Mouse (Mus musculus) forebrain, embryonic 11.5 days (tissue): Measurements from ENCODE around the gene Twist2. TPM values are rescaled to one million over a fixed set of nuclear protein-coding genes. Genes with fewer than 3 reads are reported as not detected.

Experiments used
- ATAC-seq: fragments of 200-750 bp; cut with Nextera tagmentation; replicated peaks from 2 replicates; pipeline ENCODE4 v1.8.0; 2017; ENCODE audit warnings: moderate TSS enrichment; ENCODE audit not compliant: low FRiP score
- DNase-seq: peaks from one replicate; pipeline ENCODE4 v3.0.0-alpha.2; 2017; ENCODE audit warnings: low spot score
- H3K27ac ChIP-seq: fragments of 300-500 bp; sonication (generic); 2 replicates; pipeline ENCODE4 v1.5.1; 2014; ENCODE audit warnings: low read depth, low read length
- H3K27me3 ChIP-seq: fragments of 300-500 bp; sonication (generic); 2 replicates; pipeline ENCODE4 v1.6.1; 2014; ENCODE audit warnings: mild to moderate bottlenecking, low read length, mixed read lengths; ENCODE audit not compliant: control insufficient read depth, insufficient read depth
- H3K36me3 ChIP-seq: fragments of 300-500 bp; sonication (generic); 2 replicates; pipeline ENCODE4 v1.6.1; 2014; ENCODE audit warnings: mild to moderate bottlenecking, low read length, moderate library complexity, mixed read lengths; ENCODE audit not compliant: control insufficient read depth, insufficient read depth
- H3K4me1 ChIP-seq: fragments of 300-500 bp; sonication (generic); replicated peaks from 2 replicates; pipeline ENCODE4 v1.6.1; 2014; ENCODE audit warnings: low read length, mixed read lengths; ENCODE audit not compliant: control insufficient read depth, insufficient read depth
- H3K4me2 ChIP-seq: fragments of 300-500 bp; sonication (generic); 2 replicates; pipeline ENCODE4 v1.6.1; 2014; ENCODE audit warnings: low read depth, mild to moderate bottlenecking, low read length, moderate library complexity, mixed read lengths; ENCODE audit not compliant: severe bottlenecking
- H3K4me3 ChIP-seq: fragments of 300-500 bp; sonication (generic); 2 replicates; pipeline ENCODE4 v1.5.1; 2014; ENCODE audit warnings: low read depth, low read length
- H3K9ac ChIP-seq: fragments of 300-500 bp; sonication (generic); 2 replicates; pipeline ENCODE4 v1.6.1; 2014; ENCODE audit warnings: low read length
- H3K9me3 ChIP-seq: fragments of 300-500 bp; sonication (generic); 2 replicates; pipeline ENCODE4 v1.6.1; 2016; ENCODE audit warnings: low read length, mixed read lengths; ENCODE audit not compliant: control insufficient read depth
- WGBS: fragments of 180-500 bp; shearing (Covaris S2); extraction: QIAGEN DNeasy Blood & Tissue Kit; methylation state at CpG from one replicate; pipeline ENCODE4 v1.1.7; 2014; 5-methylcytosine and 5-hydroxymethylcytosine counted together
- polyA plus RNA-seq: library from polyadenylated mRNA; unstranded; fragments of >200 nt; fragmentation: Nextera tagmentation; extraction: Ambion mirVana; gene quantifications from 2 replicates; pipeline ENCODE4 v1.2.1, GENCODE M21; 2014

Gene Twist2
- polyA plus RNA-seq, 1 experiment from 2014 or later = 7.9 TPM

GRCm38 (mm10) chr1:91874633-91875032, 73.4 kb downstream of the Twist2 start:
- 0 out of 2 replicates have a peak, but pooled peaks have one; percentile 10 for ATAC-seq

GRCm38 (mm10) chr1:91875042-91875720, 73.9 kb downstream of the Twist2 start:
- Histone ChIP-seq H3K4me1 (no peaks in the 10 kb centered on the region), H3K4me3 (no peak overlapping the region), H3K9ac (no peak overlapping the region), H3K4me2 (no peak overlapping the region), H3K36me3 (no peaks in the 10 kb centered on the region), H3K27me3 (no peaks in the 10 kb centered on the region), H3K9me3 (no peaks in the 10 kb centered on the region), H3K27ac (no peak overlapping the region)
- 74% methylated on average over 7 of the region's 7 CpGs for WGBS
- ATAC-seq (no peak), DNase-seq (peak; percentile 19)

More at GRCm38 (mm10) chr1:91874633-91875032, 73.4 kb downstream of the Twist2 start:
- Histone ChIP-seq H3K4me3 (no peak overlapping the region), H3K27ac (no peak overlapping the region), H3K36me3 (no peaks in the 10 kb centered on the region), H3K9ac (no peak overlapping the region), H3K27me3 (no peaks in the 10 kb centered on the region), H3K4me1 (no peaks in the 10 kb centered on the region), H3K4me2 (no peak overlapping the region), H3K9me3 (no peaks in the 10 kb centered on the region)
- peak; percentile 81 for DNase-seq
- WGBS = 16% methylated on average over 2 of the region's 2 CpGs

DNA sequence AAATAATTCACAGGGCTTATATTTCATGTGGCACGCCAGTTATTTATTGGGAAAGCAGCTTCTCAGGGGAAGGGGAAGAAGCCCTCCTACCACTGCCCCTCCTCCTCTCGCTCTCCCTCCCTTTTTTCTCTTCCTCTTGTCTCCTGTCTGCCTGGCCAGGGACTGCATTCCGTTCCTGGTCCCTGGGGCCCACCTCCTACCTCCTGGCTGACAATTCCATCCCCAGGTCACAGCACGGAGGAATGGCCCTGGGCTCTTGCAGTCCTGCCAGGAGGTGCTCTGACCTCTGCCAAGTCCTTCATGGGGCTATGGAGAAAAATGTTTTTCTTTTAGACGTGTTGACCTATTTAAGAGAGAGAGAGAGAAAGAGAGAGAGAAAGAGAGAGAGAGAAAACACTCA, 77.4 kb downstream of the Twist2 start:
- no peak overlapping the region for H3K27ac ChIP-seq

DNA sequence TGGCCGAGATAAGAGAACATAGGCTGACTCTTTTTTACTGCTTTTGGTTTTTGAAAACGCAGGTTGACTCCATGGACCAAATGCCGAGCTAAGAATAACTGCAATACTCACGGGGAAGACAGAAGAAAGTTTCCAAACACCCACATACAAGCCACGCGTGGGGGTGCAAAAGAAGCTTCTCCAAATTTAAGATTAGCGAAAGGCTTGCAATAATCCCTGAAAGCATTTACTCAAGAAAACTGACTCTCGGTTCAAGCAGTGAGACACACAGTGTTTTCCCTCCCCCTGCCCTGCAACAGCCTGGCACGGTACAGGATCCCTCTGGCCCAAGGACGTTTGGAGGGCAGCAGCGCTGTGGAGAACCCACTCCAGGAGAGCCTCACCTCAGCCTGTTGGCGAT, 78.9 kb downstream of the Twist2 start:
- no peaks in the 10 kb centered on the region for H3K27me3 ChIP-seq
- WGBS = 91% methylated on average over 12 of the region's 12 CpGs
- no peak for ATAC-seq
- DNase-seq = no peak
- no peak overlapping the region for H3K27ac ChIP-seq
- H3K4me1 ChIP-seq = no peaks in the 10 kb centered on the region
- H3K4me2 ChIP-seq = no peak overlapping the region
- no peak overlapping the region for H3K9ac ChIP-seq
- H3K4me3 ChIP-seq = no peak overlapping the region
- H3K9me3 ChIP-seq = no peaks in the 10 kb centered on the region
- H3K36me3 ChIP-seq = no peaks in the 10 kb centered on the region

More for the DNA sequence above, 77.4 kb downstream of the Twist2 start:
- ATAC-seq = no peak
- Histone ChIP-seq H3K36me3 (no peaks in the 10 kb centered on the region), H3K9ac (no peak overlapping the region), H3K4me1 (no peaks in the 10 kb centered on the region), H3K9me3 (no peaks in the 10 kb centered on the region), H3K4me3 (no peak overlapping the region), H3K4me2 (no peak overlapping the region), H3K27me3 (no peaks in the 10 kb centered on the region)
- DNase-seq = no peak
- WGBS = 47% methylated on average over 5 of the region's 5 CpGs

- Histone ChIP-seq H3K27ac (no peak overlapping the region), H3K9me3 (no peaks in the 10 kb centered on the region), H3K4me1 (no peaks in the 10 kb centered on the region), H3K27me3 (no peaks in the 10 kb centered on the region), H3K36me3 (no peaks in the 10 kb centered on the region), H3K4me3 (no peak overlapping the region), H3K4me2 (no peak overlapping the region), H3K9ac (no peak overlapping the region)
- DNase-seq = no peak
- ATAC-seq = no peak
- 85% methylated on average over 8 of the region's 8 CpGs for WGBS
Measured at GRCm38 (mm10) chr1:91880899-91881298, 79.6 kb downstream of the Twist2 start.

GRCm38 (mm10) chr1:91883115-91883514, 81.9 kb downstream of the Twist2 start:
- H3K4me1 ChIP-seq = no peaks in the 10 kb centered on the region
- WGBS = 81% methylated on average over 5 of the region's 5 CpGs
- no peak overlapping the region for H3K4me2 ChIP-seq
- no peaks in the 10 kb centered on the region for H3K36me3 ChIP-seq
- no peak overlapping the region for H3K27ac ChIP-seq
- no peak overlapping the region for H3K4me3 ChIP-seq
- H3K9ac ChIP-seq = no peak overlapping the region
- H3K9me3 ChIP-seq = no peaks in the 10 kb centered on the region
- ATAC-seq (no peak), DNase-seq (no peak)
- H3K27me3 ChIP-seq = no peaks in the 10 kb centered on the region

- H3K4me3 ChIP-seq = no peak overlapping the region
- DNase-seq (no peak), ATAC-seq (no peak)
- no peaks in the 10 kb centered on the region for H3K4me1 ChIP-seq
- H3K36me3 ChIP-seq = no peaks in the 10 kb centered on the region
- no peaks in the 10 kb centered on the region for H3K9me3 ChIP-seq
- no peak overlapping the region for H3K4me2 ChIP-seq
- WGBS = 96% methylated on average over 11 of the region's 11 CpGs
- H3K27me3 ChIP-seq = no peaks in the 10 kb centered on the region
- H3K9ac ChIP-seq = no peak overlapping the region
- no peak overlapping the region for H3K27ac ChIP-seq
Measured at GRCm38 (mm10) chr1:91893598-91893997, 92.3 kb downstream of the Twist2 start.

DNA sequence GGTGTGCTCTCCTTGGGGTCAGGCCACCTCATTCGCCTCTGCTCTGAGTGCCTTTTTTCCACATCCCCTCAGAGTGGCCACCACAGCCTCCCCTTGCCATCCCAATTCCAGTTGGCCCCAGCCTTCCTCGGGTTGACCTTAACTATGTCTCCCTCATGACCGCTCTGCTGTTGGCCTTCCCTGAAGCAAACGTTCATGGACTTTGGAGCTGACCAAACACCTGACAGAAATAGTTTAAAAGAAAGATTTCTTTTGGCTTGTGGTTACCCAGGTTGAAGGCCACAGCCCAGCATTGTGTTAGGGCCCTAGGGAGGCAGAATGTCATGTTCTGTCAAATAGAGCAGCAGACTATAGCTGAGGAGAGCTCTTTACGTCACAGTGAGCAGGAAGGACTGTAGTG, 93.0 kb downstream of the Twist2 start:
- ATAC-seq = no peak
- no peak overlapping the region for H3K27ac ChIP-seq
- no peaks in the 10 kb centered on the region for H3K27me3 ChIP-seq
- H3K4me1 ChIP-seq = no peaks in the 10 kb centered on the region
- 88% methylated on average over 5 of the region's 5 CpGs for WGBS
- H3K36me3 ChIP-seq = no peaks in the 10 kb centered on the region
- H3K9ac ChIP-seq = no peak overlapping the region
- DNase-seq = no peak
- H3K4me3 ChIP-seq = no peak overlapping the region
- no peaks in the 10 kb centered on the region for H3K9me3 ChIP-seq
- no peak overlapping the region for H3K4me2 ChIP-seq

DNA sequence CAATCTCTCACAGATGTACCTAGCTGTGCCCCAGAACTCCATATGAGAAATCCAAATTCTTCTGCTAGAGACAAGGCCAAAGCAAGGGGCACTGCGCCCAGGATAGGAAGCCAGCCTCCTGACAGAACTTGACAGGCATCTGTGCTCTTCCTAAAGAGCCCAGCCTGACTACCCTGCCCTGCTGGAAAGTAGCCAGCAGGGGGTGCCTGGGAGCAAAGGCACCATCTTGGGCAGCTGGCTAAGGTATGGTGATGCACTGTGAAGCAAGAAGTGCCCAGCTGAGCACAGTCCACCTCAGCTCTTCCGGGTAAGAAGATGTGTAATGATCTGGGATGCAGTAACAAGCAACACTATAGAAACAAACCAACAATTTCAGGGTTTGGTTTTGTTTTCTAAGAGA, 95.8 kb downstream of the Twist2 start:
- ATAC-seq (no peak), DNase-seq (no peak)
- H3K36me3 ChIP-seq = no peaks in the 10 kb centered on the region
- H3K9me3 ChIP-seq = no peaks in the 10 kb centered on the region
- no peak overlapping the region for H3K4me3 ChIP-seq
- H3K27ac ChIP-seq = no peak overlapping the region
- H3K27me3 ChIP-seq = no peaks in the 10 kb centered on the region
- H3K9ac ChIP-seq = no peak overlapping the region
- WGBS = 93% methylated on average over 2 of the region's 2 CpGs
- no peaks in the 10 kb centered on the region for H3K4me1 ChIP-seq
- no peak overlapping the region for H3K4me2 ChIP-seq
